Mouse (Mus musculus) stomach, embryonic 15.5 days (tissue): ENCODE results near the gene Zfp513. TPM values are rescaled to one million over a fixed set of nuclear protein-coding genes. Genes with fewer than 3 reads are reported as not detected.

Experiments used
- ATAC-seq: fragments of 200-750 bp; cut with Nextera tagmentation; 2 replicates; pipeline ENCODE4 v1.8.0; 2017; ENCODE audit warnings: low read depth, moderate number of reproducible peaks, moderate TSS enrichment; ENCODE audit not compliant: insufficient read depth, low FRiP score
- H3K27ac ChIP-seq: fragments of 300-500 bp; sonication (generic); 2 replicates; pipeline ENCODE4 v1.5.1; 2015; ENCODE audit warnings: mild to moderate bottlenecking, inconsistent platforms
- H3K27me3 ChIP-seq: fragments of 300-500 bp; sonication (generic); replicated peaks from 2 replicates; pipeline ENCODE4 v1.6.1; 2015; ENCODE audit warnings: inconsistent platforms
- H3K36me3 ChIP-seq: fragments of 300-500 bp; sonication (generic); 2 replicates; pipeline ENCODE4 v1.6.1; 2015; ENCODE audit warnings: inconsistent platforms
- H3K4me1 ChIP-seq: fragments of 300-500 bp; sonication (generic); 2 replicates; pipeline ENCODE4 v1.6.1; 2015; ENCODE audit warnings: inconsistent platforms
- H3K4me2 ChIP-seq: fragments of 300-500 bp; sonication (generic); 2 replicates; pipeline ENCODE4 v1.6.1; 2015; ENCODE audit warnings: mild to moderate bottlenecking, inconsistent platforms
- H3K4me3 ChIP-seq: fragments of 300-500 bp; sonication (generic); replicated peaks from 2 replicates; pipeline ENCODE4 v1.5.1; 2015; ENCODE audit warnings: inconsistent platforms
- H3K9ac ChIP-seq: fragments of 300-500 bp; sonication (generic); 2 replicates; pipeline ENCODE4 v1.6.1; 2015; ENCODE audit warnings: inconsistent platforms
- H3K9me3 ChIP-seq: fragments of 300-500 bp; sonication (generic); 2 replicates; pipeline ENCODE4 v1.6.1; 2016; ENCODE audit warnings: inconsistent platforms
- WGBS: fragments of 180-500 bp; shearing (Covaris S2); methylation state at CpG from one replicate; pipeline ENCODE4 v1.1.7; 2015; 5-methylcytosine and 5-hydroxymethylcytosine counted together
- polyA plus RNA-seq: library from polyadenylated mRNA; unstranded; fragments of >200 nt; fragmentation: Nextera tagmentation; extraction: Ambion mirVana; gene quantifications from 2 replicates; pipeline ENCODE4 v1.2.1, GENCODE M21; 2015

Gene Zfp513
- polyA plus RNA-seq, 1 experiment from 2014 or later, result 8.6 TPM

DNA sequence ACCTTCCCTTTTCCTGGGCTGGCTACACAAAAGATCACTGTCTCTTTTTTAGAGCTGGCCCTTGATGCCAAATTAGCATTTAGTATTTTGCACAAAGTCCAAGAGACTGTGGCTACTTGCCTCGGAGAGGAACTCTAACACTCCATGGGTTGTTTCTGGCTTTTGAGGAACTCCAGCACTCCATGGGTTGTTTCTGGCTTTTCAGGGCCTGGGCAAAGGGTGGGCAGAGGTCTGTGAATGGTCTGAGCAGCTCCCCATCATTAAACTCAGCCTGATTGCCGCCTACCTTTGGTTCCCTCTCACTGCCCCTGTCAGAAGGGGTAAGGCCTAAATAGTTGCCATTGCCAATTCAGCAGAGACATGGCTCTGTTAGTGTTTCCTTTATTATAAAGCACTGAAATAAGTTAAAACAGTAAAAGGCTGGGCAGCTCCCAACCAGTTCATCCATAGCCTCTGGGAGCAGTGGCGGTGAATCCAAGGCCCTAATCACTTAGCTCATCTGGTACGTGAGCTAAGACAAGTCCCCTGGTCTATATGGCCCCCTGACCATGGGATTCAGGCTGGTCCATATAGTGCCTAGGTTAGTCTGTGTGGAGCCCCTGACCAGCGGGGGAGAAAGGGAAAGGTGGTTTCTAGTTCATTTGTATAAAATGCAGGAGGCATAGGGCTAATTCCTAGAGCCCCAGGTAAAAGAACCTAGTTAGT lies 3.3 kb downstream of the Zfp513 start:
- no peak overlapping the region; the same call in 1 of the 2 replicates for H3K4me3 ChIP-seq
- H3K9me3 ChIP-seq, result no peaks in the 10 kb centered on the region
- peaks cover 10% of the 10 kb centered on the region for H3K4me1 ChIP-seq
- no peak overlapping the region for H3K27ac ChIP-seq
- H3K9ac ChIP-seq, result no peak overlapping the region
- peaks cover 65% of the 10 kb centered on the region for H3K36me3 ChIP-seq
- WGBS, result 82% methylated on average over 5 of the region's 5 CpGs
- no peak for ATAC-seq
- H3K27me3 ChIP-seq, result no peaks in the 10 kb centered on the region
- H3K4me2 ChIP-seq, result no peak overlapping the region

DNA sequence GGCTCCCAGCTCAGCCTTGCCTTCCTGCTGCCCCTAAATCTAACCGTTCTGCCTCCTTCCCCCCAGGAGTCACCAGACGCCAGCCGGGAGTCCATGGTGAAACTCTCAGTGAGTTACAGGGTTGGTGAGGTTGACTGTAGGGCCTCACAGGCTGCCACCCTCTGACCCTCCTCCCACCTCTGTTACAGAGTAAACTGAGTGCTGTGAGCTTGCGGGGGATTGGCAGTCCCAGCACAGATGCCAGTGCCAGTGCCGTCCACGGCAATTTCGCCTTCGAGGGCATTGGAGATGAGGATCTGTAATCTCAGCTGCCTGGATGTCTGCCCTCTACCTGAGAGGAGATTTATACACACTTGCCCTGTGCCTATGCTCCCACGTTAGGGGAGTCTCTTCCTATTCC lies 3.9 kb downstream of the Zfp513 start:
- no peaks in the 10 kb centered on the region for H3K9me3 ChIP-seq
- no peak overlapping the region for H3K4me3 ChIP-seq
- ATAC-seq, result no peak
- no peak overlapping the region for H3K9ac ChIP-seq
- no peaks in the 10 kb centered on the region for H3K27me3 ChIP-seq
- H3K27ac ChIP-seq, result no peak overlapping the region
- H3K36me3 ChIP-seq, result peaks cover 60% of the 10 kb centered on the region
- no peak overlapping the region for H3K4me2 ChIP-seq
- 80% methylated on average over 9 of the region's 9 CpGs for WGBS
- peaks cover 10% of the 10 kb centered on the region for H3K4me1 ChIP-seq

DNA sequence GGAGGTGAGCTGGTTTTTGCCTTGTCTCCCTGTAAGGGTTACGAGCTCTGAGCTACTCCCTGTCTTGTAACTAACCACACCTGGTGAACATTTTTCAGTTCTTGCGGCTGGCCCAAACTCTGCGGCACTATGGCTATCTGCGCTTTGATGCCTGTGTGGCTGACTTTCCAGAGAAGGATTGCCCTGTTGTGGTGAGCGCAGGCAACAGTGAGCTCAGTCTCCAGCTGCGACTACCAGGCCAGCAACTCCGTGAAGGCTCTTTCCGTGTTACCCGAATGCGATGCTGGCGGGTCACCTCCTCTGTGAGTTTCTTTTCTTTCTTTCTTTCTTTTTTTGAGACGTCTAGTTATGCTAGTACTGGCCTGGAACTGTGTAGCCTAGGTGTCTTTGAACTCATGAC lies 5.0 kb downstream of the Zfp513 start:
- H3K4me2 ChIP-seq, result no peak overlapping the region
- H3K27ac ChIP-seq, result no peak overlapping the region
- peaks cover 12% of the 10 kb centered on the region for H3K4me1 ChIP-seq
- peaks cover 56% of the 10 kb centered on the region for H3K36me3 ChIP-seq
- no peak for ATAC-seq
- 94% methylated on average over 12 of the region's 12 CpGs for WGBS
- no peak overlapping the region for H3K4me3 ChIP-seq
- H3K9ac ChIP-seq, result no peak overlapping the region
- no peaks in the 10 kb centered on the region for H3K27me3 ChIP-seq
- H3K9me3 ChIP-seq, result no peaks in the 10 kb centered on the region

DNA sequence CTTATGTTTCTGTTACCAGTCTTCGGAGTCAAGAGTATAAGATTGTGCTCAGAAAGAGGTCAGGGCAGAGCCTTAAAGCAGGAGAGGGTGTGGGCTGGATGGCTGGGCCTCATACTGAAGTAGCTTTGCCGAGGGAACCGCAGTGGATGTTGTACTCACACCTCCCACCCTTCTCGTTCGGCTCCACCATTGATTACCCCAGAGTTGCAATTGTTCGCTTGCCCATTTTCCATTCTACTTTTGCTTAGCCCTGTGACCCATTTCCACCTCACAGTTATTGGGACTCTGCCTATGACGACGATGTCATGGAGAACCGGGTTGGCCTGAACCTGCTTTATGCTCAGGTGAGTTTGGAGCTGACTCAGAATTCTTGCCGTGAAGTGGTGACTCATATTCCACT lies 5.9 kb downstream of the Zfp513 start:
- H3K27ac ChIP-seq, result no peak overlapping the region
- ATAC-seq, result no peak

DNA sequence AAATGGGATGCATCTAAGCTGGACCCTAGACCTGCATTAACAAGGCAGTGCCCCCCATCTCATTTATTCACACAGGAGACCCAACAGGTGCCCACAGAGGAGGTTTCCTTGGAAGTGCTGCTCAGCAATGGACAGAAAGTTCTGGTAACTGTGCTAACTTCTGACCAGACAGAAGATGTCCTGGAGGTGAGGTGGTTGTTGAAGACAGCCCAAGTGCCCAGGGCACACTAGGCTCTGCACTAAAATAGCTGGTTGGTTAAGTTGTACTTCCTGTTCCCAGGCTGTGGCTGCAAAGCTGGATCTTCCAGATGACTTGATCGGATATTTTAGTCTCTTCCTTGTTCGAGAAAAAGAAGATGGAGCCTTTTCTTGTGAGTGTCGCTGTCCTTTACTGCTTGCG lies 6.4 kb downstream of the Zfp513 start:
- Histone ChIP-seq H3K36me3 (peaks cover 62% of the 10 kb centered on the region), H3K27ac (no peak overlapping the region)
- WGBS, result 88% methylated on average over 4 of the region's 4 CpGs

More for the DNA sequence above, 5.9 kb downstream of the Zfp513 start:
- H3K27me3 ChIP-seq, result no peaks in the 10 kb centered on the region
- no peaks in the 10 kb centered on the region for H3K9me3 ChIP-seq
- no peak overlapping the region for H3K9ac ChIP-seq
- no peak overlapping the region for H3K4me2 ChIP-seq
- WGBS, result 86% methylated on average over 10 of the region's 10 CpGs
- no peak overlapping the region for H3K4me3 ChIP-seq
- peaks cover 58% of the 10 kb centered on the region for H3K36me3 ChIP-seq
- peaks cover 18% of the 10 kb centered on the region for H3K4me1 ChIP-seq

DNA sequence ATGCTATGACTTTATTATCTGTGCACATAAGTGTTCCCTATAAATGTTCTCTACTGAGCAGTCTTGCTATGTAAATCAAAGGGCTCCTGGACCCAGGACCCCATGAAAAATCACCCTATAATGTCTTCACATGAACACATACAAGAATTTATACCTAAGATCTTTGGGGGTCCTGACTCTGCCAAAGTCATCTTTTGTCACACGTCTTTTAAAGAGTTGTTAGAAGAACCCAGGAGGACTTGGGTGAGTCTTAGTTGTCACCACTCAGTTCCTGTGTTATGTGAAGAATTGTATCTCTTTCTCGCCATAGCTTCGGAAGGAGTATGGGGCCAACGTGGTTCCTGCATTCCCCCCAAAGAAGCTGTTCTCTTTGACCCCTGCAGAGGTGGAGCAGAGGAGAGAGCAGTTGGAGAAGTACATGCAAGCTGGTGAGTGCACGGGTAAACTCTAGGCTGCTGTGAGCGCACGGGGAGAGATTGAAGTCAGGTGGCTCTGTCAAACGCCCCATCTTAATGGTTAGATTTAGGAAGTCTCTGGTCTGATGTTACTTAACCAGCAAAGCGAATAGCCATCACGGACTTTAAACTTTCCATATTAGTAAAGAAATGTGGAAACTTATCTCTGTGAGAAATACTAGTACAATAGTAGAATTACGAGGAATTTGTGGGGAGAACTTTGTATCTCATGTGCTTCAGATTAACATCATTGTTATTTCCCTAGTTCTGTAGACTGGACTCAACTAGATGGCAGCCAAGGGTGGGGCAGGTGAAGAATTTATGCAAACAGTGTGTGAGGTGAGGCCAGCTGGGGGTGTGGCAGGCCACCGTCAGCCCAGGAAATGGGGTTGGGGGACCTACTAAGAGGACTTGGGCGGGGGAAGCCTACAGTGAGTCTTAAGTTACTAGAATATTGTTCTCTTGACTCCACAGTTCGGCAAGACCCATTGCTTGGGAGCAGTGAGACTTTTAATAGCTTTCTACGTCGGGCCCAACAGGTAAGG lies 7.3 kb downstream of the Zfp513 start:
- Histone ChIP-seq H3K9ac (peak overlapping the region; percentile 98; the same call in 1 of the 2 replicates), H3K27me3 (no peaks in the 10 kb centered on the region), H3K4me1 (peaks cover 18% of the 10 kb centered on the region), H3K36me3 (peaks cover 61% of the 10 kb centered on the region), H3K9me3 (no peaks in the 10 kb centered on the region), H3K4me2 (peak overlapping the region; percentile 77), H3K27ac (no peak overlapping the region), H3K4me3 (peak overlapping the region; percentile 91; the same call in 1 of the 2 replicates)
- ATAC-seq, result no peak
- 87% methylated on average over 16 of the region's 16 CpGs for WGBS

More for the DNA sequence above, 6.4 kb downstream of the Zfp513 start:
- Histone ChIP-seq H3K9ac (no peak overlapping the region), H3K4me3 (no peak overlapping the region), H3K4me2 (no peak overlapping the region), H3K27me3 (no peaks in the 10 kb centered on the region), H3K9me3 (no peaks in the 10 kb centered on the region), H3K4me1 (peaks cover 18% of the 10 kb centered on the region)
- ATAC-seq, result no peak

DNA sequence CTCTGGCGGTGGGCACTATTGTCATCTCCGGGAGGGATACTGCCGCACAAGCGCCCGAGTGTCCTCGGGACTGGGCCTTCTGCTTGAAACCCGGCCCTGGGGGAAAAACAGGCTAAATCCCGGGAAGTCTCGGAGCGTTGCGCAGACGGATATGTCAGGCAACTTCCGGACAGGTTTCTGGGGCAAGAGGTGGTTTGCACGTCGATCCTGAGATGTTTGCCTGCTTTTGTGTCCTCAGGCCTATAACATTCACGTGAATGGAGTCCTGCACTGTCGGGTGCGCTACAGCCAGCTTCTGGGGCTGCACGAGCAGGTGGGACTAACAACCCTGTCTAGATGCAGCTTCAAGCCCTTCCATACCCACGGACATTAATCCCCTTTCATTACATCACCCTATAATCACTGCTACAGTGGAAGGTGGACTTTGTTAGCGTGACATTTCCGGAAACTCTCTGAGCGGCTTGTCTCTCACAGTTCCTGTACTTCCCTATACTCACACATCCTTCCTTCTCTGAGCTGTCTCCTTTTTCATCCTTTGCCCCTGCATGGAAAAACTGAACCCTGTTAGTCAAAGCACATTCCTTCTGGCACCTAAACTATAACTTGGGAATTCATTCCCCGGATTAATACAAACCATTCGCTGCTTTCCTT lies 8.3 kb downstream of the Zfp513 start:
- no peak for ATAC-seq
- H3K9ac ChIP-seq, result peak overlapping the region; percentile 98
- peaks cover 57% of the 10 kb centered on the region for H3K36me3 ChIP-seq
- no peaks in the 10 kb centered on the region for H3K9me3 ChIP-seq
- peak overlapping the region; percentile 91 for H3K4me3 ChIP-seq
- peaks cover 18% of the 10 kb centered on the region for H3K4me1 ChIP-seq
- peak overlapping the region; percentile 77 for H3K4me2 ChIP-seq
- H3K27ac ChIP-seq, result peak overlapping the region; percentile 86
- WGBS, result 10% methylated on average over 25 of the region's 25 CpGs
- no peaks in the 10 kb centered on the region for H3K27me3 ChIP-seq

DNA sequence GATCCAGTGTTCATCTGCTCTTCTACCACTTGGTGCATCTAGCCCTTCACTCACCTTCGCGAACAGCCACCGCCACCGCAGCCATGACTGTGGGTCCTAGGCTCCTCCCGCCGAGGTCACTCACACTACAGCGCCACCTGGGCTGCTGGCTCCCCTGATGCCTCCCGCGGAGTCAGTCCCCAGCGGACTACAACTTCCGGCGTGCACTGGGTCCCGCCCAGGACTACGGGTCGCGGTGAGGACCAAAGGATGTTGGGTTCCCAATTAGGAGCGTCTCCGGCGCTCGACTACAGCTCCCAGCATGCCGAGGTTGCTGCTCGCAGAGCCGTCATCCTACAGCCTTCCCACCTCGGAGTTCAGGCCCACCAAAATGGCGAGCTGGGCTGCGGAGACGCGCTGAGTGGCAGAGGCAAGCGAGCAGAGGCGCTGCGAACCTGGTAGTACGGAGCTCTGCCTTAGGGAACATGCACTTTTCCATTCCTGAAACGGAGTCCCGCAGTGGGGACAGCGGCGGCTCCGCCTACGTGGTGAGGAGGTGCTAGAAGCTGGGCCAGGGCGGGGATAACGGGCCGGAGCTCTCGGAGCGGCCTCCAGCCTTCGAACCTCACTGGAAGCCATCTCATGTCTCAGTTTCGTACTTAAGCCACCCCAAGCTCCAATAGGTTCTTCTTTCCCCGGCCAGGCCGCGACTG lies 9.0 kb downstream of the Zfp513 start, which contains the start of the genes Snx17 and Eif2b4:
Gene Snx17 (plus strand): TSS at position 289 of the 692 bp plus-strand sequence.
Gene Eif2b4 (minus strand): TSS at position 492 of the 692 bp plus-strand sequence.
- H3K4me3 ChIP-seq, result peak within 1 kb of the TSS; percentile 91
- H3K4me1 ChIP-seq, result peaks cover 18% of the 10 kb centered on the region; the same call in 1 of the 2 replicates
- peak within 1 kb of the TSS; percentile 82 for H3K4me2 ChIP-seq
- peak within 1 kb of the TSS; percentile 92 for H3K27ac ChIP-seq
- no peaks in the 10 kb centered on the region for H3K9me3 ChIP-seq
- peaks cover 56% of the 10 kb centered on the region for H3K36me3 ChIP-seq
- H3K27me3 ChIP-seq, result no peaks in the 10 kb centered on the region
- peak within 1 kb of the TSS; percentile 98 for H3K9ac ChIP-seq
- under 1% methylated on average over 48 of the region's 48 CpGs for WGBS
- ATAC-seq, result peak; percentile 97

DNA sequence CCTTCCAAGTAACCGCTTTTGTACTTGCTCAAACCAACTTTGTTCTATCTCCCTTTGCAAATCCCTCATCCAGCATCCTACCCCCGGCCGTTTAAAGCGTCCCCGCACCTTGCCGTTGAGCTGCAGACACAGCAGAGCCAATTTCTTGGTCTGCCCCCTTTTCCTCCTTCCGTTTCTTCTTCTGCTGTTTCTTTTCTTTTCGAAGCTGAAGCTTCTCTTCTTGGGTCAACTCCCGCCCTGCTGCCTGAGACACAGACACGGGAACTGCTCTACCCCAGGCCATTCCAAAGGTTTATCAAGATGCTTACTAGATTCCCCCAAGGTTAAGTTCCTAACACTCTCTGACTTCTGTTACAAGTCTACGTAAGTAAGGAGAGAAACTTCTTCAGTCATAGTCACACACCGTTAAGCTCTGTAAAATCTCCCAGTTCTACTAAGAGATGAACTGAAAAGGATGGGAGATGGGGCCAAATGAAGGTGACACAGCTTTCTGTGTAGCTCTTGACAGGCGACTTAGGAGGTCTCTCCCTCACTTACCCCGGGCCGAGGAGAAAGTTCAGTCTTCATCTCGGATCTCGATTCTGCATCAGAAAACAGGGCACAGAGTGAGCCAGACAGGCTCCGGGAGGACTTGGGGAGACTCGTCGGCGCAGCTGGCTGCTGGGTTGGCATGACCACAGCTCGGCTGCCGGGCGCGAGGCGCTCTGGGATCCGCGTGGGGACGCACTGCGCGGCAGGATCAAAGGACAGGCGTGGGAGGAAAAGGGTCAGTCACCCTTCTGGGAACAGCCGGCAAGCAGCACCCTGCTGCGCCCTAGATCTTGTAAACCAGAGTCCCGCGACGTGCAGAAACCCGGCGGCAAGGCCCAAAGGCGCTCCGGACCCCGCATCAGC lies 9.8 kb downstream of the Zfp513 start:
- WGBS, result 11% methylated on average over 42 of the region's 42 CpGs
- H3K36me3 ChIP-seq, result peaks cover 55% of the 10 kb centered on the region

DNA sequence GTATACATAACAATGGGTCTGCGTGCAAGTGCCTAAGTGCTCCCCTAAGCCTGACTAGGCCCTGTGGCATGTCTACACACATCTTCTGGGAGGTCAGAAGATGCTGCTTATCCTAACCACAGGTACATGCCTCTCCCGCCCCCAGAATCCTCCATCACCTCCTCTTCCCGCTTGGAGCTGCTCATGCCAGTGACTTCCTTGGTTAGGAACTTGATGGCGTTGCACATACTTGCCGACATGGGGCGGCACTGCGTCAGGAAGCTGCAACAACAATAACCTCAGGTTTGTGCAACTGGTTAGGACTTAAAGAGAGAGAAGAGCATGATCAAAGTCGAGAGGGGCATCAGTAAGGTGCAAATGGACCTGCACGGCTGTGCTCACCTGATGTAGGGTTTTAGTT lies 11.9 kb downstream of the Zfp513 start:
- WGBS, result 87% methylated on average over 9 of the region's 9 CpGs
- Histone ChIP-seq H3K27ac (no peak overlapping the region), H3K4me3 (no peak overlapping the region), H3K36me3 (peaks cover 40% of the 10 kb centered on the region), H3K9me3 (no peaks in the 10 kb centered on the region), H3K4me1 (peaks cover 18% of the 10 kb centered on the region; the same call in 1 of the 2 replicates), H3K4me2 (no peak overlapping the region), H3K9ac (no peak overlapping the region), H3K27me3 (no peaks in the 10 kb centered on the region)
- ATAC-seq, result no peak

More for the DNA sequence above, 9.8 kb downstream of the Zfp513 start:
- H3K4me1 ChIP-seq, result peaks cover 18% of the 10 kb centered on the region; the same call in 1 of the 2 replicates
- H3K27me3 ChIP-seq, result no peaks in the 10 kb centered on the region
- peak overlapping the region; percentile 82 for H3K4me2 ChIP-seq
- ATAC-seq, result peak; percentile 41
- peak overlapping the region; percentile 76 for H3K9ac ChIP-seq
- H3K4me3 ChIP-seq, result peak overlapping the region; percentile 91
- H3K27ac ChIP-seq, result peak overlapping the region; percentile 92
- no peaks in the 10 kb centered on the region for H3K9me3 ChIP-seq
